Mouse (Mus musculus) forelimb bud, embryonic 11.5 days (tissue): ENCODE data around the gene Crebrf.
A peak's percentile ranks its signal among the peaks of the same experiment; 100 is the strongest.

ENCODE experiments used
- DNase-seq: peaks from one replicate; pipeline ENCODE4 v3.0.0-alpha.2; 2012; ENCODE audit warnings: low read depth, low spot score

The Crebrf gene

GRCm38 (mm10) chr17:26715271-26715758 lies at the start of gene Crebrf:
Crebrf (plus strand) TSS chr17:26715650.
- DNase-seq = peak; percentile 96

DNA sequence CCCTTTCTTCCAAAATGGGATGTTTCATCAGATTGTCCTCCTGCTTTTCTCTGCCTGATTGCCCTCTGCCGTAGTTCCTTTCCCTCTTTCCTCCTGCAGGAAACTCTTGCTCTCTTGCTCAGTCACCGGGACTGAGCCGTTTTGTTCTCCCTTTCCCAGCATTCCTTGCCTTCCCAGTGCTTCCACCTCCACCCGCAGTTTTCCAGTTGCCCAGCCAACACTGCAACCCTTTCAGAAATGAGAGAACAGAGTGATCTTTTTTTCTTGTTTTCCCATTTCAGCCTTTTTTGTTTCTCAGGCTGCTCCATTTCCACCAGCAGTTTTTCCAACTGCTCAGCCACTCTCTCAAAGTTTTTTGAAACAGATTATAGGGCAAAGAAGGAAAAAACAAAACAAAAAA lies 44.2 kb upstream of the Crebrf start:
- DNase-seq = no peak

DNA sequence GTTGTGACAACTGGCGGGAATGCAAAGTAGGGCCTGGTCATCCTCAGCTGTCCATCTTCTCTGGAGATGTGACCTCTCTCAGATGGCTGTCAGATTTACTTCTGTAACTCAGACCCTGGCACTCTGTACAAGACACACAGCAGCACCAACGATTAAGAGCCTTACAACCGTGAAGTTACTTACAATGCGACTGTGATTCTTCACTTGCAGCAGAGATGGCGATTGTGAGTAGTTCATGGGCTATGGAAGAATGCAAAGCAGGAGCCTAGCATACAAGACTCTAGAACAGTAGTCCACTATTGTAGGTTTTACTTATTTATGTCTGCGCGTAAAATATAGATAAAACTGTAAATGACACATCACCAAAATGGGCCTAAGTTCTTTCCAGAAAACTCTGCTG lies 39.6 kb upstream of the Crebrf start:
- DNase-seq = no peak

DNA sequence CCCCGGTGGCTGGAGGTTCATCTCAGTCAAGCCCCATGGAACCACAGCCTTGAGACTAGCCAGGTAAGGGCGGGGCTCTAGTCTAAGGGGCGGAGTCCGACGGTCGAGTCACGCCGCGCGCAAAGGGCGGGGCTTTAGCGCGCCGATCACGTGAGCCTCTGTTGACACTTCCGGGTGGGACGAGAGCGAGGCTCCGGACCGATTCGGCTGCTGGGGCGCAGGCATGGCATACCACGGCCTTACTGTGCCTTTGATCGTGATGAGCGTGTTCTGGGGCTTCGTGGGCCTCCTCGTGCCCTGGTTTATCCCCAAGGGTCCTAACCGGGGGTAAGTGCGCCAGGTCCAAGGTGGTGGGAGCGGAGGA lies 39.2 kb upstream of the Crebrf start:
- DNase-seq = peak; percentile 89

GRCm38 (mm10) chr17:26676616-26677376 lies 38.7 kb upstream of the Crebrf start:
- DNase-seq = no peak

DNA sequence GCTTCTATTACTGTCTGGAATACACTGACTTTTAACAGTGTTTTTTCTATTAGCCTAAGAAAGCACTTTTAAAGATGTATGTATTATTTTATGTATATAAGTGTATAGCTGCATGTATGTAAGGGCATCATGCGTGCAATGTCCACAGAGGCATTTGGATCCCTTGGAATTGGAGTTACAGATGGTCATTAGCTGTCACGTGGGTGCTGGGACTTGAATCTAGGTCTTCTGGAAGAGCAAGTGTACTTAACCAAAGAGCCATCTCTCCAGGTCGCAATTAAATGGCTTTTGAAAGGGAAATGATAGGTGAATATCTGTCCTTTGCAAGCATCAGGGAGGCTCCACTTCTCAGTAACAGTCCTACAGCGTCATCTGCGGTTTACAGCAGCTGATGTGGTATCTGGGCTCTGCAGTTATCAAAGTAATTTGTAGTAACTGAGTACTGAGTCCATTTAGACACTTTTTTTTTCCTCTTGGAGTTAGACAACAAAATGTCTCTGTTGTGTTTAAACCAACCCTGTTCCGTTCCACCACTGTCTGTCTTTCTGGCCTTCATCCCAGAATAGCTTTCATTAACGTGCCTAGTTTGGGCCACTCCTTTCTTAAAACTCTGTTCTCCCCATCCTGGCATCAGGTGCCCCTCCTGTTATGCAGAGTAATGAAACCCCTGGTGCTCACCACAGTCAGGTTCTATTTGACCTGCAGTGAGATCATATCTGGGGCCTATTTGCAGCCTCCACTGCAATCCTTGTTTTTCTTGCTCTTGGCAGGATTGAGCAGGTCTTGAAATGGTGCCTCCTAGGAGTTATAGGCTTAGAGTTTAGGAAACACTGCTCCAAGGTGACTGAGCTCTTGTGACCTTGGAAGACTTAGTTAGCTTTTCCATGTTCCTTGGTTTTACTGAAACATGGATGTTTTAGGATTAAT lies 37.5 kb upstream of the Crebrf start:
- no peak for DNase-seq

- DNase-seq = no peak
Measured at GRCm38 (mm10) chr17:26681276-26681675, 34.2 kb upstream of the Crebrf start.

- no peak for DNase-seq
Measured at GRCm38 (mm10) chr17:26686334-26687000, 29.0 kb upstream of the Crebrf start.

DNA sequence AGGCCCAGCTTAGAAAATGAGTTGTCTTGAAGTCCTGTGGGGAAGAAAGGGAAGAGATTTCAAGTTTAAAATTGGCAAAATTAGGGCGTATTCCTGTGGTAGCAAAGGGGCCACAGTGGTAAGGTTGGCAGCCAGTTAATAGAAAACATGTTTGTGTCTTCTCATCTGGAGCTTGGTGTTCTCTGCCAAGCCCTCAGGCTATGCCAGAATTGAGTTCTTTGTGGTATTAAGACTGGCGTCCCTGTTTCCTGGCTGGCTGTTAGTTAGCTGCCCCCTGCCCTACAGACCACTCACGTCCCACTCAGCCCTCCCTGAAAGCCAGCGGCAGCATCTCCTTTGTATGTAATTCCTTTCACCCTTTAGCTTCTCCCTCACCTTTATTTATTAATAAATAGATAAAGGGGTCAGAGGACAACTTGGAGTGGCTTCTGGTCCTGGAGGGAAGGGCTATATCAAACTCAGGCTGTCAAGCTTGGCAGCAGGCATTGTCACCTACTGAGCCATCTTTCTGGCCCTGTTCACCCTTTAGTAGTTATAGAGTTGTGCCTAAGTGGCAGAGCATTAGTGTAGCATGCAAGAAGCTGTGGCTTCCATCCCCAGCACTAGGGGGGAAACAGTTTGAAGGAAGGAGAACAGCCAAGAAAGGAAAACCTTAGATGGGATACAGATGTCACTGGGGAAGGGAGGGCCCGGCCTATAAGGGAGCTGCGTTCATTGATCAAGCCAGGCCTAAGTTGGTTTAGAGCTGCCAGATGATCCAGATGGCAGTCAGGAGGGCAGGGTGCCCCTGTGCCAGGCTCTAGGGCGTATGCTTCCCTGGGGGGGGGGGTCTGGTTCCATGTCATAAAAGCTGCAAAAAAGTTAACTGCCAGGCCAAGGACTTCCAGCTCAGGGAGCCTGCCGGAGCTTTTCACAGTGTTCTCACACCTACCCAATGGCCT lies 26.4 kb upstream of the Crebrf start:
- DNase-seq = no peak

- DNase-seq = no peak
Measured at GRCm38 (mm10) chr17:26689810-26690209, 25.6 kb upstream of the Crebrf start.

- DNase-seq = no peak
Measured at GRCm38 (mm10) chr17:26690236-26690635, 25.2 kb upstream of the Crebrf start.

DNA sequence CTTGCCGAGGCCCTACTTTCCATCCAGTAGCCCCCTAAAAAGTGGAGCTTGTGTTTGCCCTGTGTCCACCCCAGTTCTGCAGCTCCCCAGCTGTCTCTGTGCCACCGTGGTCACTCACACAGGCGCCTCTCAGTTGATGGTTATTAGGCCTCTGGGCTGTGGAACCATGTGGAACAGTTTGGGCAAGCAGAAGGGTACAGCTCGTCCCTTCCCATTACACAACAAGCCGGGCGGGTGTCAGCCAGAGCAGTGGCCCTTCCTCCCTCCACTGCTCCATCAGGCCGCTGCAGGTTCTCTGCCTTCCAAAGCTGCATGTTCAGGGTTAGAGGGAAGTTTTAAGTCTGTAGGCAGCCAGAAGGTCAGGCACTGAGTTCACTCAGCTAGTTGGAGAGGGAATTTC lies 24.3 kb upstream of the Crebrf start:
- DNase-seq = no peak

DNA sequence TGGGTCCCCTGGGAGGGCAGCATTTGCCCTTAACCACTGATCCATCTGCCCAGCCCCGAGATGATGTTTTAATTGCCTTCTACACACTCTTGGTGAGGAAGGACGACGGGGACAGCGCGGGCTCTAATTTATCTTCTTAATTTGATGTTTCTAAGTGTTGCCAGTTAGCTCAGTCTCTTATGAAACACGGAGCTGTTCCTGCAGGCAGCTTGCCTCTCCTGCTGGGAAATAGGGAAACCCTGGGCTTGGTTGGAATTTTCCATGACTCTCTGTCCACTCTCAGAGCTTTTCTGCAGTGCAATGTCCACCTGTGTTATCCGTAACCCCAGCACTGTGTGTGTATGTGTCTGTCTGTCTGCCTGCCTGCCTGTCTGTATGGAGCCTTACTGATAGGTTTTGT lies 22.0 kb upstream of the Crebrf start:
- no peak for DNase-seq

DNA sequence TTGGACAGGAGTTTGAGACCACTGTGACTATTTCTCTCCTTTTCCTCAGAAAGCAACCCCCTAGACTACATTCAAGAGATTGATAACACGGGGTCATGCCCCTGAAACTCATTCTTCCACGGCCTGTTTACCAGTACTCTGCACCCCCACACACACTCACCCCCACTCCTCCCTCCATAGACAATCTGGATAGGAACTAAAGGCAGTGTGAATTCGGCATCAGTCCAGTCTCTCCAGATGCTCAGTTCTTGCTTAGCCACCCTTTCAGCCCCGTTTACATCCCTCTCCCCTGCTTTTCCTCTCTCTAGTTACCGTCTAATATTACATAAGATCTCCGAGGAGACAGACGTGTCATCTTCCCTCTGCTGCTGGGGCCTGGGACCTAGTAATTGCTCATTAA lies 21.3 kb upstream of the Crebrf start:
- DNase-seq = no peak

DNA sequence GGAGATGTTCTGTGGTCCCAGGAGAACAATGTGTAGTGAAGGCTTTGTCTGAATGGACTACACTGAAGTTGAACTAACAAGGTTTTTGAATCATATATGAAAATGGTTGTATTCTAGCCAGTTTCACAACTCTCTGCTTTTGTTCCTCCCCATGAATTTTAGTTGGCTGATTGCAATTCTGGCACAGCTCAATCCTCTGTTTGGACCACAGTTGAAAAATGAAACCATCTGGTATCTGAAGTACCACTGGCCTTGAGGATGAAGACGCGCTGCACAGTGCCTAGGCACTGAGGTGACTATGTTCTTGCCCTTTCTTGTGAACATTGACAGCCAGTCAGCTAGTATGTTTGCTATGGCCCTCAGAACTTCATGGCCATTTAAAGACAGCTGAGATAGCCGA lies 20.3 kb upstream of the Crebrf start:
- DNase-seq = no peak

- no peak for DNase-seq
Measured at GRCm38 (mm10) chr17:26698846-26699245, 16.6 kb upstream of the Crebrf start.

DNA sequence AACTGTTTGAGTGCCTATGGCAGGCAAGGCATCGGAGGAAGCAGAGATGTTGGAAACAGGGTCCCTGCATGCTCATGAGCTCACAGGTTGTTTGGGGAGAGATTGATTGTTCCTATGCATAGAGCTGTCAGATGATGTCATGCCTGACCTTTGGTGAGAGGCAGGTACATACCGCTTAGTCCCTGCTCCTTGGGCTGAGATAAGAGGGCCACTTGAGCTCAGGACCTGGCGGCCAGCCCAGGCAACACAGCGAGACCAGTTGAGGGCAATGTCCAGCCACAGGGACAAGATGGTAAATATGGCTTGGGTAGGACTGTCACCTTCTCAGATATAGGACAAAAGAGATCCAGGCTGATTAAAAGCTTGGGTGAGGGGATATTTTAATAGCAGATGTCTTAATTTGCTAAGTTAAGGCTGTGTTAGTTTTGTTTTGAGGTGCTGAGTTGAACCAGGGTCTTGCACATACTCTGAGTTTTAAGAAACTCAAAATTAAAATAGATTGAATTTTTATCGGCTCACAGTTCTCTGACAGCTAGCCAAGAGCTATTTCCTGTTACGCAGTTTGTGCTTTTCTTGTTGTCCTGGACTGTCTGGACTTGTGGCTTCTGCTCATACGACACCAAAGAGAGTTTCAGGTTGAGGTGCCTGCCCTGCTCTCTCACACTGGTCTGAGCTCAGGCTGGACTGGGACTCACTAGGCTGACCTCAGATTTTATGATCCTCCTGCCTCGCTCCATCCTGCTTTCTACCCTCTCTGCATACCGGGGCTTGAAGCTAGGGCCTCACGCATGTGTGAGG lies 15.4 kb upstream of the Crebrf start:
- no peak for DNase-seq

DNA sequence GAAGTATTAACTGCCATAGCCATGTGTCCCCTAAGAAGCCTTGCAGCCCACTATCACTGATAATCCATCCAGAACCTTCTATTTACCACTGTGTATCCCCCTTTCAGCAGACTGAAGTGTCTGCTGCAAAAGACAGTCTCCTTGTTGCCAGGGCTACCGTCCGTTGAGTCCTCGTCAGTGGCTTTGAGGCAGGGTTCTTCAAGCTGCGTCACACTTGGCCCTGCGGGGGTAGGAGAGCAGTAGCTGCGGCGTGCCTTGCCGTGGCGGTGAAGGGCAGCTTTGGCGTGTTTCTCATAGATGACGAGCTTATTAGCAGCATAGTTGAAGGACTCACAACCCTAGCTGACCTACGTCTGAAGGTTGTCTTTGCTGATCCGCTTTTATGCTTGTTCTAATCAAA lies 13.9 kb upstream of the Crebrf start:
- no peak for DNase-seq

- no peak for DNase-seq
Measured at GRCm38 (mm10) chr17:26702621-26703020, 12.8 kb upstream of the Crebrf start.

DNA sequence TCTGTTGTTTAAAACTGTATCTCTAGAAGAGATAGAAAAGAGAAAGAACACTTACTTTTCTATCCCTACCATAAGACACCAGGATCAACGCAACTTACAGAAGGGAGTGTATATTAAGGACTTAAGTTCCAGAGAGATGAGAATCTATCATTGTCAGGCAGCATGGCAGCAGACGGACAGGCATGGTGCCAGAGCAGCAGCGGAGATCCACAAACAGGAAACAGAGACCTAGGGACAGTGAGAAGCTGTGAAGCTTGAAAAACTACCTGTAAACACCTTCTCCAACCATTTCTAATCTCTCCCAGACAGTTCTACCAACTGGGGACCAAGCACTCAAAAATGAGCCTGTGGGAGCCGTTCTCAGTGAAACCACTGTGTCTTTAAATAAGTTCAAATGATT lies 11.8 kb upstream of the Crebrf start:
- DNase-seq = no peak
